Mouse (Mus musculus) duodenum, adult 2 months (tissue): ENCODE results near the gene Zfp109. TPM values are rescaled to one million over a fixed set of nuclear protein-coding genes. Genes with fewer than 3 reads are reported as not detected.

Experiments
- polyA plus RNA-seq: library from polyadenylated mRNA; depleted of rRNA; stranded (reverse); fragments of >200 nt; gene quantifications from 2 replicates; pipeline ENCODE4 v1.2.3, GENCODE M21; 2012; ENCODE audit warnings: low replicate concordance; rRNA removed

The Zfp109 gene
- 0.11 and 0.27 TPM in 2 replicates for polyA plus RNA-seq

GRCm38 (mm10) chr7:24237040-24237791 lies at the start of gene Zfp109:
Gene Zfp109, minus strand, starts transcription at chr7:24237560.

GRCm38 (mm10) chr7:24270288-24270672 lies 32.9 kb upstream of the Zfp109 start, which contains the start of gene Zfp93:
Gene Zfp93, plus strand, starts transcription at chr7:24270420.

GRCm38 (mm10) chr7:24254633-24255474 lies 17.5 kb upstream of the Zfp109 start, which contains the start of gene Zfp108:
Gene Zfp108, plus strand, starts transcription at chr7:24254794.

GRCm38 (mm10) chr7:24211343-24211742 lies 26.0 kb downstream of the Zfp109 start, which contains the start of gene Zfp111:
Gene Zfp111, minus strand, starts transcription at chr7:24211443.

Other genes with a start within 250 kb of the Zfp109 start
- gene V1rd19, start 235.9 kb downstream of the Zfp109 start, polyA plus RNA-seq = not detected in 2 replicates
- not detected in 2 replicates for gene Vmn1r183, start 184.3 kb downstream of the Zfp109 start, polyA plus RNA-seq
- 2.8 and 4.6 TPM in 2 replicates for gene Zfp180, start 155.6 kb downstream of the Zfp109 start, polyA plus RNA-seq
- gene Zfp112, start 125.2 kb downstream of the Zfp109 start, polyA plus RNA-seq = 0.46 and 1.2 TPM in 2 replicates
- gene Zfp235, start 103.4 kb downstream of the Zfp109 start, polyA plus RNA-seq = 1.8 and 2.4 TPM in 2 replicates
- 0.08 TPM in 1 of 2 replicates, not detected in the other for gene Zfp114, start 62.5 kb downstream of the Zfp109 start, polyA plus RNA-seq
- 0.23 and 0.29 TPM in 2 replicates for gene Zfp111, start 26.1 kb downstream of the Zfp109 start, polyA plus RNA-seq
- gene Zfp108, start 17.2 kb upstream of the Zfp109 start, polyA plus RNA-seq = 0.18 and 0.21 TPM in 2 replicates
- gene Zfp93, start 32.9 kb upstream of the Zfp109 start, polyA plus RNA-seq = 0.74 and 0.91 TPM in 2 replicates
- 1.0 and 1.4 TPM in 2 replicates for gene Zfp61, start 63.7 kb upstream of the Zfp109 start, polyA plus RNA-seq
- gene Zfp94, start 79.1 kb upstream of the Zfp109 start, polyA plus RNA-seq = 0.83 and 4.3 TPM in 2 replicates
- gene Tescl, start 96.4 kb upstream of the Zfp109 start, polyA plus RNA-seq = not detected in 2 replicates
- gene Lypd5, start 111.6 kb upstream of the Zfp109 start, polyA plus RNA-seq = not detected in 2 replicates
- gene Kcnn4, start 132.7 kb upstream of the Zfp109 start, polyA plus RNA-seq = 84.7 and 88.4 TPM in 2 replicates
- 49.3 and 58.7 TPM in 2 replicates for gene Smg9, start 162.1 kb upstream of the Zfp109 start, polyA plus RNA-seq
- 0.07 and 0.47 TPM in 2 replicates for gene Irgc1, start 214.7 kb upstream of the Zfp109 start, polyA plus RNA-seq
- gene Plaur, start 224.9 kb upstream of the Zfp109 start, polyA plus RNA-seq = 7.9 and 12.8 TPM in 2 replicates
- 2.1 and 3.5 TPM in 2 replicates for gene Cadm4, start 244.5 kb upstream of the Zfp109 start, polyA plus RNA-seq